Mouse (Mus musculus) gastrocnemius, postnatal 14 days (tissue): Measurements from ENCODE around the gene Xrcc5. TPM values are rescaled to one million over a fixed set of nuclear protein-coding genes. Genes with fewer than 3 reads are reported as not detected.
A peak's percentile ranks its signal among the peaks of the same experiment; 100 is the strongest.

Experiments
- DNase-seq: peaks from one replicate; pipeline ENCODE4 v3.0.0; 2021; ENCODE audit warnings: mixed read lengths
- intact Hi-C: fragments of 180-260 bp; cut with DNase I; formaldehyde crosslinking; loops from one replicate; pipeline ENCODE4 v1.15.1; 2025; ENCODE audit warnings: low total_unique reads
- total RNA-seq, 2 experiments: library from RNA; stranded (reverse); gene quantifications; 2 replicates each; pipeline ENCODE4 v1.2.3; 2021

Gene Xrcc5
- total RNA-seq, 2 experiments from 2014 or later, result 19.3 to 20.9 TPM

GRCm38 (mm10) chr1:72428526-72428925, 121.3 kb downstream of the Xrcc5 start:
- DNase-seq, result no peak
- intact Hi-C loops, result no loop called here

GRCm38 (mm10) chr1:72429107-72429807, 122.0 kb downstream of the Xrcc5 start:
- intact Hi-C loops, result no loop called here
- DNase-seq, result no peak

- DNase-seq, result no peak
- intact Hi-C loops, result no loop called here
Measured at GRCm38 (mm10) chr1:72432579-72432978, 125.4 kb downstream of the Xrcc5 start.

GRCm38 (mm10) chr1:72434510-72434909, 127.3 kb downstream of the Xrcc5 start:
- intact Hi-C loops, result no loop called here
- no peak for DNase-seq

- intact Hi-C loops, result no loop called here
- no peak for DNase-seq
Measured at GRCm38 (mm10) chr1:72436967-72437366, 129.7 kb downstream of the Xrcc5 start.

GRCm38 (mm10) chr1:72439146-72439545, 131.9 kb downstream of the Xrcc5 start:
- peak; percentile 25 for DNase-seq
- intact Hi-C loops, result no loop called here

GRCm38 (mm10) chr1:72442747-72443146, 135.5 kb downstream of the Xrcc5 start:
- intact Hi-C loops, result no loop called here
- DNase-seq, result no peak

Other genes with a start within 250 kb of the Xrcc5 start
- gene Mreg, start 95.1 kb upstream of the Xrcc5 start, total RNA-seq, result 10 to 100 TPM; 25.9 to 27.4 TPM
- 10 to 100 TPM; 19.6 to 20.5 TPM for gene Pecr, start 23.1 kb upstream of the Xrcc5 start, total RNA-seq
- under 1 TPM; 0.07 to 0.14 TPM for gene Tmem169, start 23.1 kb upstream of the Xrcc5 start, total RNA-seq
- under 1 TPM; 0.04 to 0.16 TPM for gene March4, start 229.5 kb downstream of the Xrcc5 start, total RNA-seq